Mouse (Mus musculus): ENCODE results near the gene 1810046K07Rik. TPM values are rescaled to one million over a fixed set of nuclear protein-coding genes. Genes with fewer than 3 reads are reported as not detected.

Gene 1810046K07Rik
- polyA plus RNA-seq, 1 experiment from 2014 or later, result not detected

DNA sequence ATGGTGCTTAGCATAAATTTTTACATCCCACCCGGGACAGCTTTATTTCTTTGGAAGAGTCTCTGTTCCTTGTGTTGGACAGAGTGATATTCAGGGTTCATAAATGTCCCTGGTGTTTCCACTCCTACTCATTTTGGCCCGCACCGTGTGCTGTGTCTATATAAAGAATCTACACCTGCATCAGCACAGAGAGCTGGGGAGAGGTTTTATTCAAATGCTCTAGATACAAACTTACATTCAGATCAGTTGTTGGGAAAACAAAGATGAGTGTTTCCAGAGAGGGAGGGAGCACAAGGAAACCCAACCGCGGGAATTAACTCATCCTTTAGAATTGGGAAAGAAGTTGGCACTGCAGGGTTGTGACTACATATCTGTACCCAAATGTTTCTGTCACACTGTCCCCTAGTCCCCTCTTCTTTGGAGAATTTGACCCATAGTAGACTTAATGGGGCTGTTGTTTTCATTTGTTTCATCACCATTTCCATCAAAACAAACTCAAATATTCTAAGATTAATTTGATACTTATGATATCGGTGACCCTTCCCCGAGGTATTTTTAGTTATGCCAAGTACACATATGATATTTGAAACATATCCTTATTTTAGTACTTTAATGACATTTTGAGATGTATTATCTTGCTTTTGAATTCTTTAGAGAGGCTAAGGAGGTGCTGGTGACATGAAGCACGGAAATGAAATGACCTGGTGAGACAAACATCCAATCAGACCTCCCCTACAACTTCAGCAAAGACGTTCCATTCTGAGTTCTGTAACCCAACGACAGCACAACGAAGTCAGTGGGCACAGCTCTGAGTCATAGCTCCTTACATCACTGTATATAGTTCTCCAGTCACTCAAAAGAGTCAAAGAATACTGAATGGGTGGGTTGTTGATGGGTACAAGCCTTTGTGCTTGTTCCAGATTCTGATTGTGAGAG lies 1.8 kb downstream of the 1810046K07Rik start:
- WGBS, result 88% methylated on average over 11 of the region's 11 CpGs

DNA sequence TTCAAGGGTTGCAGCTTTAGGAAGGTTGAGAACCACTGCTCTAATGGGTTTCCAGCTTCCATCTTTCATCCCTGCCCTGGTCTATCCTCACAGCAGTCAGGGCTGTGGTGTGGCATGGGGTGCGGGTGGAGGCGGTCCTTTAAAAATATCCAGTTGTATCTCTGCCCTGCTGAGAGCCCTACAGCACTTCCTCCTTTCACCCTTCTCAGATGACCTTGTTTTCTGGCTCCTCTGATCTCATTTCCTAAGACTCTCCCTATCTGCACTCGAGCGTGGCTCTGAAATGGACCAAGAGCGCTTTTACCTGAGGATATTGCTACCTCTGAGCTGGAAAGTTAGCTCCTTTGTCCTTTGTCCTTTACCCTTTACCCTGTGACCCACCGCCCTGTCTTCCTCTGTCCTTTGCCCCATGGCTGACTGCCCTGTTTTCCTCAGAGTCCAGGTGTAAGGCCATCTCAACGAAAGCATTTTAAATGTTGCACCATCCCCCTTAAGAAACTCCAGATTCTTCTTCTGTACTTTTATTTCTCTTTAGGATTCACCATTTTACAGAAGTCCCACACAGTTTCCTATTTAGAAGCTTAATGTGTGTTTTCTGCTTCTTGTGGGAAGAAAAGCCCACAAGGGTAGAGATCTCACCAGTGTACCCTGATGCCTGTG lies 4.2 kb downstream of the 1810046K07Rik start:
- Histone ChIP-seq H3K9me3 (no peaks in the 10 kb centered on the region), H3K36me3 (no peaks in the 10 kb centered on the region), H3K27me3 (no peaks in the 10 kb centered on the region), H3K27ac (replicated peaks) (no peak overlapping the region), H3K4me1 (replicated peaks) (no peaks in the 10 kb centered on the region), H3K9ac (no peak overlapping the region), H3K4me2 (no peak overlapping the region), H3K4me3 (no peak overlapping the region)
- no peak for ATAC-seq (ENCODE audit: low FRiP score, low read depth)
- 86% methylated on average over 7 of the region's 7 CpGs for WGBS

More for the DNA sequence above, 1.8 kb downstream of the 1810046K07Rik start:
- Histone ChIP-seq H3K9ac (no peak overlapping the region), H3K36me3 (no peaks in the 10 kb centered on the region), H3K27ac (replicated peaks) (no peak overlapping the region), H3K4me2 (no peak overlapping the region), H3K4me3 (no peak overlapping the region), H3K9me3 (no peaks in the 10 kb centered on the region), H3K4me1 (replicated peaks) (no peaks in the 10 kb centered on the region), H3K27me3 (no peaks in the 10 kb centered on the region)
- no peak for ATAC-seq (ENCODE audit: low FRiP score, low read depth)

DNA sequence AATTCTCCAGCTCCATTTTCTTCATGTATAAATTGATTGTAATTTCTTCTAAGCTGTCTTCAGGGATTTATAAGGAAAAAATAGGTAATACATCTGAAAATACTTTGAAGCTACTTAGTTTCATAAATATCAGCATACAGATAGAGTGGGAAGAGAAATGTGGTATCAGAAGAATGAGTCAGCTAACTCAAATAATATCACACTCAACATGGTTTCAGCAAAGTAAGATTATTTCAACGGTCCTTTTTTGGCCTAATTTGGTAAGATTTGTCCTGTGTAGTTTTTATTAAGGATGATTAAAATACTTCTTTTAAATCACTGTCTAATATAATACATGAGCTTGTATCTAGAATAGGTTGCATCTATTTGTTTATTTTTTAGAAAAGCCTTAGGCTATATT lies 8.6 kb downstream of the 1810046K07Rik start:
- no peak for ATAC-seq (ENCODE audit: low FRiP score, low read depth)
- WGBS, result 88% methylated on average over 1 of the region's 1 CpGs
- H3K9ac ChIP-seq, result no peak overlapping the region
- H3K27ac ChIP-seq (replicated peaks), result no peak overlapping the region
- no peak overlapping the region for H3K4me2 ChIP-seq
- no peak overlapping the region for H3K4me3 ChIP-seq
- H3K4me1 ChIP-seq (replicated peaks), result no peaks in the 10 kb centered on the region
- no peaks in the 10 kb centered on the region for H3K27me3 ChIP-seq
- H3K36me3 ChIP-seq, result no peaks in the 10 kb centered on the region
- no peaks in the 10 kb centered on the region for H3K9me3 ChIP-seq

DNA sequence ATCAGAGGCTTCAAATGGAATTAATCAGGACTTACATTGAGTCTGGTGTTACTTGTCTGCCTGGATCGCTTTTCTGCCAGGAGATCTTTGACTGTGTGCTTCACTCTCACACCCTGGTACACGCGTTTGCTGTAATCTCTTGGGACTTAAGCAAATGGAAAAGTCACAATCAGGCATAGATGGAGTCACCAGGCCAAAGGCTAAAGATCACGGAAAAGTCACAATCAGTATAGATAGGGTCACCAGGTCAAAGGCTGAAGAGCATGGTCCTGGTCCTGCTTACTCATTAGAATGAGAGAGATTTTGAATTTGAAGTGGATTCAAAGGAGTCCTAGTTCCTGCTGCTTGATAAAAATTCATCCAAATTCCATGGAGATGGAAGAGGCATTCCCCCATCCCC lies 10.5 kb downstream of the 1810046K07Rik start:
- 81% methylated on average over 4 of the region's 4 CpGs for WGBS
- Histone ChIP-seq H3K9ac (no peak overlapping the region), H3K27ac (replicated peaks) (no peak overlapping the region), H3K4me1 (replicated peaks) (no peaks in the 10 kb centered on the region), H3K4me2 (no peak overlapping the region), H3K4me3 (no peak overlapping the region), H3K27me3 (no peaks in the 10 kb centered on the region), H3K9me3 (no peaks in the 10 kb centered on the region), H3K36me3 (no peaks in the 10 kb centered on the region)
- no peak for ATAC-seq (ENCODE audit: low FRiP score, low read depth)

DNA sequence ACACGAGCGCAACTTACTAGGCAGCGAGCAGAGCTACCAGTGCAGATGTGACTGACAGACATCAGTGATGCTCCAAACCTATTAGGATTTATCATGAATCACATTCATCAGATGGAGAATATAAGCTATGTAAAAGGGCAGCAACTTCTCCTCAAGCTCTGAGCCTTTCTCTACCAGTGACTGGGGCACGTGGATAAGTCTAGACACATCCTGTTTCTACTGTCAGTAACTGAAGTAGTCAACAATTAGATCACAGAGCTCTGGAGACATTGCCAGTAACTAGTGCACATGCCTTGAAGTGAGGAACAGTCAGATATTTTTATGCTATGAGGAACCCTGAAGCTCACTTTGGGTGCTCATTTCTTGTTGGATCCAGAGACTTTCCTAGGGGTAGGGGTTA lies 11.4 kb downstream of the 1810046K07Rik start:
- WGBS, result 92% methylated on average over 4 of the region's 4 CpGs

DNA sequence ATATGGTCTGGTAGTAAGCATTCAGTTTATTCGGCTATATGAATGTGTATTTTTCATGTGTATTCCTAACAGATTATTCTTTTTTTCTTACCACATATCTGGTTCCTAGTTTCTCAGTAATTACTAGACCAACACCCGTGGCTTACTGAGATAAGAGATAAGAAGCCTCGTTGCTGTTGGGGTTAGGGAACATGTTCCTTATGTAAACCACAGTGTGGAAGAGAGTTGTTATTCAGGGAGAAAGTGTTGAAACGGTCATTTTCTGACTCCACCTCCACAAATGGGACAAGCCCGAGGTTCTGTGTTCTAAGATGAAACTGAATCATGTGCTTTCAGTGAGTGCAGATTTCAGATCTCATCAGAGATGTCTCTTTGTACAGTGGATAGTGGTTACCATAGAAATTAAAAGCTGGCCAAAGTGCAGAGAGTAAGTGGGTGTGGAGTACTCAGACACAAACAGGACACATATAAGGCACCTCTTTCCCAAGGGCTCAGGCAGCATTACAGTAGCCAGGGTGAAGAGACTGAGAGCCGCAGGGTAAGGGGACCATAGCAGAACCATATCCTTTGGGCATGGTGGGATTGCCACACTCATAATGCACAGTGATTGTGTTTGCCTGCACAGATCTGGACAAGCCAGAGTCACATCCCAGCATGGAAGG lies 13.2 kb downstream of the 1810046K07Rik start:
- WGBS, result 83% methylated on average over 6 of the region's 6 CpGs
- no peak for ATAC-seq (ENCODE audit: low FRiP score, low read depth)
- Histone ChIP-seq H3K4me2 (no peak overlapping the region), H3K4me3 (no peak overlapping the region), H3K36me3 (no peaks in the 10 kb centered on the region), H3K4me1 (replicated peaks) (no peaks in the 10 kb centered on the region), H3K9ac (no peak overlapping the region), H3K27me3 (no peaks in the 10 kb centered on the region), H3K27ac (replicated peaks) (no peak overlapping the region), H3K9me3 (no peaks in the 10 kb centered on the region)

More for the DNA sequence above, 11.4 kb downstream of the 1810046K07Rik start:
- Histone ChIP-seq H3K4me2 (no peak overlapping the region), H3K4me3 (no peak overlapping the region), H3K4me1 (replicated peaks) (no peaks in the 10 kb centered on the region), H3K27ac (replicated peaks) (no peak overlapping the region), H3K9me3 (no peaks in the 10 kb centered on the region), H3K27me3 (no peaks in the 10 kb centered on the region), H3K9ac (no peak overlapping the region), H3K36me3 (no peaks in the 10 kb centered on the region)
- no peak for ATAC-seq (ENCODE audit: low FRiP score, low read depth)

DNA sequence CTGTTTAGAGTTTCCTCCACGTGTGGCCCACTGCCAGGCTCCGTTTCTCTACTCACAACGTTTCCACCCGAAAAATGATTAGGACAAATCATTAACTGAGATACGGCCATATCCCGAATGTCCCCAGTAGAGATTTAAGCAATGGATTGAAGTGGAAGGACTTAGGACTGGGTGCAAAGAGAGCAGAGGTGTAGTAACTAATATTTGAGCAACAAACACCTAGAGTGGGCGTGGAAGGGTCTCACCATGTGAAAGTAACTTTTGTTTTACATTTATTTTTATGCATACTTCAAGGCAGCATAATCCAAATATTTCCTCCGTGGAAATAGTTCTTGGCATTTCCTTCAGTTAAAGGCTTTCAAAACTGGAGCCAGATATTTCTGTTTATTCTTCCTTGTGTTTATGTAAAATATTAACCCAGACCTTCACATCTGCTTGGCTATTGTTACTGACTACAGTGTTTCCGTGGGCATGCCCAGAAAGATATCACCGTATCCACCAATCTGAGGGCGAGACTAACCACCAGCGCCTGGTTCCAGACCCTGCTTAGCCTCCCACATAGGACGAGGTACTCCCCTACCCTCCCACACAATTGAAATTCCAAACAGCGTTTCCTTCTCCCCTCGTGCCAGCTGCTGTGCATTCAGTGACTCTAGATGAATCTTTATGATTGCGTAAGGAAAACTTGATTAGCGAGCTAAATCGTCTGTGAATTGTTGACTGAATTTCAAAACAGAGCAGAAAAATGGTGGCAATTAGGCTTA lies 16.0 kb downstream of the 1810046K07Rik start:
- Histone ChIP-seq H3K9ac (no peak overlapping the region), H3K4me3 (no peak overlapping the region), H3K27me3 (no peaks in the 10 kb centered on the region), H3K4me1 (replicated peaks) (no peaks in the 10 kb centered on the region), H3K36me3 (no peaks in the 10 kb centered on the region), H3K4me2 (peak overlapping the region; percentile 31; the same call in 1 of the 2 replicates), H3K9me3 (no peaks in the 10 kb centered on the region), H3K27ac (replicated peaks) (no peak overlapping the region)
- no peak for ATAC-seq (ENCODE audit: low FRiP score, low read depth)
- whole genome bisulfite sequencing, result 57% methylated on average over 18 of the region's 18 CpGs

DNA sequence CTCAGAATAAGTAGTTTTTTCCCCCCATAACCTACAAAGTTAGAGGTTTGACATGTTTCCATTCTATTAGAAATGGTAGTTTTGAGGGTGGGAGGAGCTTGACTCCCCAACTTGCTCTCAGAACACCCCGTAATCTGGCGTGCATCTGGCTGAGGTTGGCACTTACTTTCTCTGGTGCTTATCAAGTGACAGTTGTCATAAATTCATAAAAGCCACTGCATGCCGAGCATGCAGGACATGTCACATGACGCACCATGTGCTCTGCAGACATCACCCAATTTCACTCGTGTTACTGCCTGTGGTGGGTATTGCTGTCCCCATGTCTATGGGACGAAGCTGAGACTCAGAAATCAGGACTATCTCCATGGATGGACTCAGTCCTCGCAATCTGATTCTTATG lies 18.2 kb downstream of the 1810046K07Rik start:
- Histone ChIP-seq H3K4me3 (no peak overlapping the region), H3K36me3 (no peaks in the 10 kb centered on the region), H3K27me3 (no peaks in the 10 kb centered on the region), H3K4me2 (no peak overlapping the region), H3K4me1 (replicated peaks) (no peaks in the 10 kb centered on the region), H3K27ac (replicated peaks) (no peak overlapping the region), H3K9me3 (no peaks in the 10 kb centered on the region), H3K9ac (no peak overlapping the region)
- 92% methylated on average over 7 of the region's 7 CpGs for WGBS
- no peak for ATAC-seq (ENCODE audit: low FRiP score, low read depth)

DNA sequence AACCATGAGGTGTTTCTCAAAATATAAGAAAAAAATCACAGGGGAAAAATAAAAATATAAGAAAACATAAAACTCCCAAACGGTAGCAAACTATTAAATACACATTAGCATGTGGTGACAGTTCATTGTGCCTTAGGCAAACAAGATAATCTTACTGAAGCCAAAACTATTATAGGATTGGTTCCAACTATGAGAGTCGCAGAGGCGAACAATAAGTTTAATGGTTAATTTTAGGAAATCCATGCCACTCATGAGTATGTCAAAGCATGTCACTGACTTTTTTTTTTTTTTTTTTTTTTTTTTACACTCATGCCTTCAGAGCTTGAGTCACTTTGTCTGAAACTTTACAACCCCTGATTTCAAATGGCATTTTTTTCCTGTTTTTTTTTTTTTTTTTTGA lies 22.4 kb downstream of the 1810046K07Rik start:
- WGBS, result 87% methylated on average over 3 of the region's 3 CpGs
- Histone ChIP-seq H3K27ac (replicated peaks) (no peak overlapping the region), H3K9ac (no peak overlapping the region), H3K36me3 (no peaks in the 10 kb centered on the region), H3K9me3 (no peaks in the 10 kb centered on the region), H3K4me2 (no peak overlapping the region), H3K27me3 (no peaks in the 10 kb centered on the region), H3K4me3 (no peak overlapping the region), H3K4me1 (replicated peaks) (no peaks in the 10 kb centered on the region)
- no peak for ATAC-seq (ENCODE audit: low FRiP score, low read depth)

DNA sequence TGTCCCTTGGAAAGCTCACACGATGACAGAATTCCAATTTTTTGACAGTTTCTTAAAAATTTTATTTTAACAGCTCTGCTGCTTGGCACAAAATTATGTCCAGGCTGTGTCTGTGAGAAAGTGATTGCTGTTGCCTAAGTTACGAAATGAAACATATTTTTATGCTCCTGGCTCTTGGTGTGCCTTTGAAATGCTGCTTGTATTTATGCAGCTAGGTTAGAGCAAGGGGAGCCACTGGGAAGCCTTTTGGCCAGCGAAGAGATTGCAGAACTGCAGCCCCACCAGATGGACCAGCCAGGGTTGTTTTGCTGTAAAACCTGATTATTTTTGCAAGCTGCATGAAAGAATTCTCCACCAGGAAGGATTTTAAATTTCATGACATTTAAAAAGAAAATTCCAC lies 23.6 kb downstream of the 1810046K07Rik start:
- 66% methylated on average over 3 of the region's 3 CpGs for WGBS
- Histone ChIP-seq H3K4me2 (no peak overlapping the region), H3K27ac (replicated peaks) (no peak overlapping the region)

DNA sequence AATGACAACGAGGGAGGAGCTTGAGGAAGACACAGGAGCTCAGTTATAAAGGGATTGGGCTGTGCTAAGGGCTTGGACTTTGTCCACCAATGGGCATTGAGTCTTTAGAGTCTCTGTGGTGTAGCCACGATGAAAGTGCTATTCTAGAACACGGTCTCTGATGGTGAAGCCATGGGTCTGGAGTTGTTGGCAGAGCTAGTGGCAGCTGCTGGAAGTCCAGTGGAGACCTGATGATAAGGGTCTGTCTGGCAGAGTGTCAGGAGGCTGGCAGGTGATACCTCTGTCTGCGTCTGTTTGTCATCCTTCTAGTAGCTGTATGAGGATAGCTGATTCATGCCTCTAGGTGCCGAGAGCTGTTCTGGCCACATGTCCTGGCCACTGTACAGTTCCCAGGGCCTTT lies 24.7 kb downstream of the 1810046K07Rik start:
- Histone ChIP-seq H3K27me3 (no peaks in the 10 kb centered on the region), H3K4me3 (no peak overlapping the region), H3K9ac (no peak overlapping the region), H3K4me2 (no peak overlapping the region), H3K27ac (replicated peaks) (no peak overlapping the region), H3K4me1 (replicated peaks) (no peaks in the 10 kb centered on the region), H3K36me3 (no peaks in the 10 kb centered on the region), H3K9me3 (no peaks in the 10 kb centered on the region)
- no peak for ATAC-seq (ENCODE audit: low FRiP score, low read depth)
- 77% methylated on average over 5 of the region's 5 CpGs for WGBS

More for the DNA sequence above, 23.6 kb downstream of the 1810046K07Rik start:
- Histone ChIP-seq H3K36me3 (no peaks in the 10 kb centered on the region), H3K27me3 (no peaks in the 10 kb centered on the region), H3K9me3 (no peaks in the 10 kb centered on the region), H3K9ac (no peak overlapping the region), H3K4me1 (replicated peaks) (no peaks in the 10 kb centered on the region), H3K4me3 (no peak overlapping the region)
- no peak for ATAC-seq (ENCODE audit: low FRiP score, low read depth)
